ENCODE assay signal across 27 mouse cellular contexts in genomic region chr16:72841066-72841465, GRCm38 (mm10).
DNase-seq lines count a peak whose midpoint lies in the region; ATAC-seq and TF ChIP-seq lines count a peak whose summit lies in the region.
"Had no signal": no experiment of that assay in that cellular context is flagged by ENCODE, and none has a peak within 500 bp of the region (broad histone marks: within the 10 kb centered on the region; RNA-seq: fewer than 3 reads in every experiment).

No protein-coding gene starts in this region.

- no peak for ATAC-seq in hindbrain, embryonic 12.5 days (ENCODE audit: low FRiP score)
- no peak for ATAC-seq in hindbrain, postnatal 0 days
- ATAC-seq: forebrain, embryonic 13.5 days; inflammation-experienced regulatory T-cells, adult 6 months; midbrain, embryonic 13.5 days; Patski had no signal

- TF ChIP-seq CTCF in hindbrain, postnatal 0 days (IDR thresholded peaks at IDR 0.05; ENCODE audit: low read depth): no peak

- no peak overlapping the region for H3K4me2 ChIP-seq in hindbrain, embryonic 12.5 days (replicated peaks)
- no peak overlapping the region for H3K4me2 ChIP-seq in hindbrain, postnatal 0 days (ENCODE audit: low read depth, low read length)
- H3K4me2 ChIP-seq: forebrain, embryonic 13.5 days; heart, embryonic 15.5 days; hindbrain, embryonic 13.5 days; midbrain, embryonic 13.5 days; neural tube, embryonic 15.5 days had no signal

- 0 out of 2 replicates have a peak overlapping the region, but pooled peaks have one; percentile 44 for H3K27ac ChIP-seq in hindbrain, embryonic 12.5 days
- H3K27ac ChIP-seq in hindbrain, postnatal 0 days: no peak overlapping the region
- H3K27ac ChIP-seq: forebrain, embryonic 13.5 days; heart, embryonic 15.5 days; hindbrain, embryonic 13.5 days; liver, embryonic 14.5 days; macrophage; midbrain, embryonic 13.5 days; neural tube, embryonic 15.5 days; stomach, postnatal 0 days had no signal

- H3K4me1 ChIP-seq in hindbrain, embryonic 12.5 days: no peaks in the 10 kb centered on the region
- H3K4me1 ChIP-seq in hindbrain, postnatal 0 days (ENCODE audit: insufficient read depth, low read length): no peaks in the 10 kb centered on the region
- H3K4me1 ChIP-seq: heart, embryonic 15.5 days; neural tube, embryonic 15.5 days had no signal

- no peak overlapping the region for H3K4me3 ChIP-seq in hindbrain, embryonic 12.5 days
- H3K4me3 ChIP-seq in hindbrain, postnatal 0 days (ENCODE audit: low read length): no peak overlapping the region
- H3K4me3 ChIP-seq: forebrain, embryonic 13.5 days; heart, embryonic 15.5 days; hindbrain, embryonic 13.5 days; midbrain, embryonic 13.5 days; neural tube, embryonic 15.5 days had no signal

- no peak overlapping the region for H3K9ac ChIP-seq in hindbrain, embryonic 12.5 days
- no peak overlapping the region for H3K9ac ChIP-seq in hindbrain, postnatal 0 days (replicated peaks; ENCODE audit: low read length)
- H3K9ac ChIP-seq: forebrain, embryonic 13.5 days; heart, embryonic 15.5 days; hindbrain, embryonic 13.5 days; liver, embryonic 14.5 days; midbrain, embryonic 13.5 days; neural tube, embryonic 15.5 days had no signal

- no peaks in the 10 kb centered on the region for H3K9me3 ChIP-seq in hindbrain, embryonic 12.5 days (replicated peaks)
- no peaks in the 10 kb centered on the region for H3K9me3 ChIP-seq in hindbrain, postnatal 0 days (ENCODE audit: low read length)
- H3K9me3 ChIP-seq: forebrain, embryonic 13.5 days; heart, embryonic 15.5 days; hindbrain, embryonic 13.5 days; midbrain, embryonic 13.5 days; neural tube, embryonic 15.5 days had no signal

- no peaks in the 10 kb centered on the region for H3K36me3 ChIP-seq in hindbrain, embryonic 12.5 days
- H3K36me3 ChIP-seq in hindbrain, postnatal 0 days (ENCODE audit: insufficient read depth, low read length): no peaks in the 10 kb centered on the region
- H3K36me3 ChIP-seq: heart, embryonic 15.5 days; hindbrain, embryonic 13.5 days; midbrain, embryonic 13.5 days; neural tube, embryonic 15.5 days had no signal

- no peaks in the 10 kb centered on the region for H3K27me3 ChIP-seq in hindbrain, embryonic 12.5 days
- no peaks in the 10 kb centered on the region for H3K27me3 ChIP-seq in hindbrain, postnatal 0 days (ENCODE audit: insufficient read depth, low read length)
- H3K27me3 ChIP-seq: forebrain, embryonic 13.5 days; heart, embryonic 15.5 days; hindbrain, embryonic 13.5 days; midbrain, embryonic 13.5 days; neural tube, embryonic 15.5 days; Patski had no signal

- WGBS in hindbrain, embryonic 12.5 days: 55% methylated on average over 9 of the region's 9 CpGs
- WGBS in hindbrain, postnatal 0 days: 56% methylated on average over 9 of the region's 9 CpGs

- no peak for DNase-seq in hindbrain, postnatal 0 days (ENCODE audit: low spot score)
- peak; percentile 22 for DNase-seq in retina, postnatal 1 day
- no peak for DNase-seq in retina, embryonic 14.5 days (ENCODE audit: low spot score)
- DNase-seq in cerebellum, postnatal 10 days: peak; percentile 26 to 29
- no peak for DNase-seq in urinary bladder, postnatal 36 days (ENCODE audit: low spot score in 2 of 2)
- DNase-seq in urinary bladder, postnatal 14 days (ENCODE audit: low spot score): no peak
- DNase-seq: adrenal gland, postnatal 10 days; gastrocnemius, postnatal 14 days; kidney, adult 11 months; liver; lung, adult 2 months; lung, postnatal 10 days; right cerebral cortex, adult 18-20 months; spleen, adult 18-20 months; thymus, adult 18-20 months; thymus, postnatal 36 days had no signal

Comparison
In these comparisons a context has a peak if more than half of its experiments do, and no peak if none do; other contexts are left out.
1. DNase-seq: peak in retina, postnatal 1 day (single experiment) and cerebellum, postnatal 10 days (2 of 2); none in hindbrain, postnatal 0 days (single experiment), retina, embryonic 14.5 days (single experiment), urinary bladder, postnatal 36 days (0 of 2) and urinary bladder, postnatal 14 days (single experiment).